Mouse (Mus musculus): ENCODE results near the gene C1qtnf6.

C1qtnf6 gene

DNA sequence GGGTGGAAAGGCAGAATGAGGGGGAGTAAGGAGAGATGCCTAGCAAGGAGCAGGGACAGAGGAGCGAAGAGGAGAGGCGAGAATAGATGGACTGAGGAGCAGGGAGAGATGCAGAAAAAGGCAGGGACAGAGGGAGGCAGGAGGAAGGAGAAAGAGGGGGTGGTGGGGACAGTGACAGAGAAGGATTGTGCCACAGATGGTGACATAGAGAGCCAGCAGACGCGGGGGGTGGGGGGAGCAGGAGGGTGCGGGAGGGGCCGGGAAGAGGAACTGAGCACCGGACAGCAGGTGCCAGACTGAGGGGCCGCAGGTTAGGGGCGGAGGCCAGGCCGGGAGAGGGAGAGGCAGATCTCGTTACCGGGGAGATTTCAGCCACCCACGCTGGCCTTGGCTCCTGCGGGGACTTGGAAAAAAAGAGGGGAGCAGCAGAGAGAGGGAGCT, 13.4 kb upstream of the C1qtnf6 start, which contains the start of gene Sstr3:
Gene Sstr3, minus strand, starts transcription at position 125 of the 441 bp plus-strand sequence.
- DNase-seq (ENCODE audit: low spot score in 2 of 2), result no peak

- no peak for DNase-seq (ENCODE audit: low spot score in 2 of 2)
Observed at GRCm38 (mm10) chr15:78544041-78544440, 12.8 kb upstream of the C1qtnf6 start.

DNA sequence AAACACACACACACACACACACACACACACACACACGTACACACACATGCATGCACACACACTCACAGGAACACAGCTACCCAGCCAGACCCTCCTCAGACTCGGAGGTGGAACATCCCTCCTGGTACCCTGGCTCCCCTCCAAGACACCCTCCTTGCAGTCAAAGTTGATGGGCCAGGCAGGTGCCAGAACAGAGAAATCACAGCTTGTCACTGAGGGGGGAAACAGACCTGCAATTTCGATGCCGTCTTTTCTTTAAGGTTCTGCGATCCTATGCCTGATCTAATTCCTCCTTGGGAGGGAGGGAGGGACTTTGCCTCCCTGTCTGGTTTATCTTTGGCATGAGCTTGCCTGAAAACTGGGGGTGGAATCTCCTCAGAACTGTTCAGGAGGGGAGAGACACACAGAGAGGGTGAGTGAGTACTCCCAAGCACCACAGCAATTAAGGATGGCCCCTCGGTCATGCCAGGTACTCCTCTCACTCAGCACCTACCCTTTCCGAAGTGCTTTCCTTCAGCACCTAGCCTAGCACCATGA, 11.6 kb upstream of the C1qtnf6 start:
- DNase-seq (ENCODE audit: low spot score in 2 of 2), result no peak

DNA sequence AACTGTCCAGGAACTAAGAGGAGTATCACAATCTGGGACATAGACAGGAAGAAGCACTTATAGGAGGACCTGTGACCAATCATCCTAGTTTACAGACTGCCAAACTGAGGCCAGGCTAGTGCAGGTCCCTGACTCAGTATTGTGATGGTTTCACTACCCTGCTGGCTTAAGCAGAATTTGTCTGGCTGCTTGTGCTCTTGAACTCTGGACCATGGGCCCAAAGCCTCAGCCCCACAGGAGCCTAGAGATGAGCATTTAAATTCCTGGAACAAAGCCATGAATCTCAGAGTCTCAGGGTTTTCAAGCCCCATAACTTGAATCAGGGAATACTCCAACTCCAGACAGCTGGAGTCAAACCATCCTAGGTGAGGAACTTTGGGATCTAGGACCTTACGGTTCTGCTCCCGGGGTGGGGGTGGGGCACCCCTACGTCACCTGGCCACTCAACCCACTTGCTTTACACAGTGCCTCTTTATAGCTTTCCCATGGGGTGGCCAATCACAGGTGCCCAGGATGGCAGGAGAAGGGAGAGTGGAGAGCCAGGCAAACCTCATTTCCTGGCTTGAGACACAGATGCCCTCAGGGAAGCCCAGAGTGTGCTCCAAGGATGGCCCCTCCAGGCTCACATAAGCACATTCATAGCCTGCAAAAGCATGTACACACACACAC, 11.0 kb upstream of the C1qtnf6 start:
- no peak for DNase-seq (ENCODE audit: low spot score in 2 of 2)

GRCm38 (mm10) chr15:78541606-78542005, 10.4 kb upstream of the C1qtnf6 start:
- DNase-seq (ENCODE audit: low spot score in 2 of 2), result no peak

GRCm38 (mm10) chr15:78541036-78541435, 9.8 kb upstream of the C1qtnf6 start:
- DNase-seq (ENCODE audit: low spot score in 2 of 2), result no peak

GRCm38 (mm10) chr15:78535723-78536421, 4.7 kb upstream of the C1qtnf6 start:
- DNase-seq (ENCODE audit: low spot score in 2 of 2), result no peak

DNA sequence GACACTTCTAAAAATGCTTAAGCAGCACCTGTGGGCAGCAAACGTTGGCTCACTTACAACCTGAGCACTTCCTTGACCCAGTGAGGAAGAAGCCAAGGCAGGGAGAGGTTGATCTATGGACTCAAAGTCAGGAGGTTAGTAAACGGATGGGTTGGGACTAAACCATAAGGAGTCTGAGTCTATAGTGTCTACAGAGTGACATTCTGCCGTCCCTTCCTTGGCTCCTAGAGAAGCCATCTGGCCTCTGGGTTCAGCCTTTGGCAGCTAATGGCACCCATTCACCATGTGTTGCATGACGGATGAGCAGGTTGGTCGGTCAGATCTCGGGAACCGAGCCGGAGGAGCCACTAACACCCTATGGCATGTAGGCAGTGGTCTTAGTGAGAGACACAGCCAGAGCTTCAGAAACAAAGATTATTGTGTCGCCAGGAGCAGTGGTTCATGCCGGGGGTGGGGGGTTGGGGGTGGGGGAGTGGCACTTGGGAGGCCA, 2.2 kb upstream of the C1qtnf6 start:
- no peak for DNase-seq (ENCODE audit: low spot score in 2 of 2)

DNA sequence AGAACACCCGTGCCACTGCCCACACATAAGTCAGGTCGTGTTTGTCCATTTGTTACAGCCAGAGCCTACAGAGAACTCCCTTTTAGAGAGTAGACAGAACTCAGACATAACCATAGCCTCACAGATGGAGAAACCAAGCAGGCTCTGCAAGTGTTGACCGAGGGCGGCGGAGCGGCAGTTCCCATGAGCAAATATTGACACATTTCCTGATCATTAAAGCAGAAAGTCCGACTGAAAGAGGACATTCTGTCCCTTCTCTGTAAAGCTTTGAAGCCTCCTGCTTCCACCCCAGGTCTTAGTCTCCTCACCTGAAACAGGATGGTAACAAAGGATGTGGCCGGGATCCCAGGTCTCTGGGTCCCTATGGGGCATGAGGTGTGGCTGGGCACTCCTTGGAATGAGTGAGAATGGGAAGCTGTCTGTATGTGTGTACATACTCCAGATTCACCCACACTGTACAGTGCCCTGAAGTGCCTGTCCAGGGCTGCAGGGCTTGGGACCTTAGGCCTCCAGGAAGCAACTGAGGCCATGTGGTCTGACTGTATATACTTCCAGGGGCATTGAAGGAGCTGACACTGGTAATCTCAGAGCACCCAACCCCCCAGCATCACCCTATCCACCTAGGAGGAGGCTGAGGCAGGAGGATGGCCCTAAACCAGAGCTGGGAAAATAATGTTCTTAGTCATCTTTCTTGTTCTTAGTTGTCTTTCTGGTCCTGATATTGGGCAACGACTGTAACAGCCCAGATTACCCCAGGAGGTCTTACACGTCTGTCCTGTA, 1.5 kb upstream of the C1qtnf6 start:
- no peak for DNase-seq (ENCODE audit: low spot score in 2 of 2)

DNA sequence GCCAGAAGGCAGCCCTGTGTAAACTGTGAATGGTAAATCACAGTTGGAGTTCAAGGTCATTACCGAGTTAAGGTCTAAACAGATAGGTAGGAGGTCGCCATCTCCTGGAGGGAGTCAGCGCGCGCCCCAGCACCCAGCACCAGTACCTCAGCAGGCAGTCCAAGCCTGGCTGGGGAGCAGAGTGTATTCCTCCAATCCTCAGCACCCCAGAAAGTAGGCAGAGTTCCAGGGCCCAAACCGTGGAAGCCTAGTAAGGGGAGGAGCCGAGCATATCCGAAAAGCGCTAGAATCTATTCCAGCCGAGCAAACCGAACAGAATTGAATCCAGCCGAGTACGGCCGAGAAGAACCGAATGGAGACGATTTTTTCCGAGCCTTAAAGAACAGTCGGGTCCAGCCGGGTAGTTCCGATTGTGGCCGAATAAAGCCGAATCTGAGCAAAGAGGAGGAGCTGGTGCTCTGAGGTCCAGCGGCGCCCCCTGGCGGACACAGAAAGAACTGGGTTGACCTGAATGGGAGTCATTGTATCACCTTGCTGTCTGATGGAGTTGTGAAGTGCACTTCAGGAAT, 769 bp upstream of the C1qtnf6 start:
- peak; percentile 93 to 95 for DNase-seq (ENCODE audit: low spot score in 2 of 2)

DNA sequence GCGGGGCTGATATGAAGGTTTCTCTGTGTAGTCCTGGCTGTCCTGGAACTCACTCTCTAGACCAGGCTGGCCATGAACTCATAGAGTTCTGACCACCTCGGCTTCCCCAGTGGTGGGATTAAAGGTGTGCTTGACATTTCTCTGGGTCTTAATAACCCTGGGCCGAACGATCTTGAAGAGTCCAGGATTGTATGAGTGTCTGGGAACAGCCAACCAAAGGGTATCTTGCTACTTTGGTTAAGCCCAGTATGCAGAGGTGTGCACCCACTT, 170 bp upstream of the C1qtnf6 start:
- DNase-seq (ENCODE audit: low spot score in 2 of 2), result no peak

GRCm38 (mm10) chr15:78530141-78530540, 1.1 kb downstream of the C1qtnf6 start:
- DNase-seq (ENCODE audit: low spot score in 2 of 2), result no peak

GRCm38 (mm10) chr15:78529428-78529990, 1.7 kb downstream of the C1qtnf6 start:
- DNase-seq (ENCODE audit: low spot score in 2 of 2), result no peak

DNA sequence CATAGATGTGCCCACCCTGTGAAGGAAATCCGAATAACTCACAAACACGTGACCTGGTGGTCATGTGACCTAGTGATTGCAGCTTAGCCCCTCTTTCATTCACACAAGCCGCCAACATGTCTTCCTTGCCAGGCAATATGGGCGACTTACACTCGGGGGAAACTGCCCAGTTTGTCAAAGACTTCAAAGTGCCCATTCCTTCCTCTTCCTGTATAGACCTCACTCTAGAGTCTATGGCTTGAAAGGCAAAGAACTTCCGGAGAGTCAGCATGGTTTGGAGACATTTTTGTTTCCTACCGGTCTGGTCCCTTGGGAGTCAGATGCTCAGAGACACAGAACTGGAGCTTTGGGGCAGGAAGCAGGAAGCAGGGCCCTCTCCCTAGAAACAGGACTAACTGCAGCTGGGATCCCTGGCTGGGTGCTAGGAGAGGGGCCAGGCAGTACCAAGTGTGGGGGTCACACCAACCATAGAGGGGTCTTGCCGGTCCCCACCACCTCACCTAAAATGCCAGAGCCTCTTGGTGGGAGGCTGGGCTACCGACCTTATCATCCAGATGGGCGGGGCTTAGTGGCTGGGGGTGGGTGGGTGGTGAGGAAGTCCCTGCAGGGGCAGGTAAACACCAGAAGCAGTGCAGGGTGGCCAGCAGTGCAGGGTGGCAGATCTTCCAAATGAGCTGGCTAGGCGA, 2.3 kb downstream of the C1qtnf6 start:
- DNase-seq (ENCODE audit: low spot score in 2 of 2), result no peak

DNA sequence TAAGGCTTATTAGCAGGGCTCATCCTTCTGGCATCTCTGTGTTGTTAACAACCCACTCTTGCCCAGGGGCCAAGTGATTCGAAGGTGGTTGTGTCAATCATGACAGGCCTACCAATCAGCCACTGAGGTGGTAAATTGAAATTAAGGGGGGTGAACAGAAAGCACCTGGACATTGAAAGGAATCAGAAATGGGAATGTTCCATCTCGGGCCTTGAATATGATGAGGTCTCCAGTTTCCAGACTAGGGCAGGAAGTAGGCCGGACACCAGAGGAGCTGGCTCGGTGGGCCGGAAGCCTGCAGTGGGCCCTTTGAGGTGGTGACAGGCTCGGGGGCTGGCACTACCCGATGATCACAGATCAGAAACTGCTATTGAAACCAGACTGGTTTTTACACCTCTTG, 3.2 kb downstream of the C1qtnf6 start:
- peak; percentile 51 to 53 for DNase-seq (ENCODE audit: low spot score in 2 of 2)

DNA sequence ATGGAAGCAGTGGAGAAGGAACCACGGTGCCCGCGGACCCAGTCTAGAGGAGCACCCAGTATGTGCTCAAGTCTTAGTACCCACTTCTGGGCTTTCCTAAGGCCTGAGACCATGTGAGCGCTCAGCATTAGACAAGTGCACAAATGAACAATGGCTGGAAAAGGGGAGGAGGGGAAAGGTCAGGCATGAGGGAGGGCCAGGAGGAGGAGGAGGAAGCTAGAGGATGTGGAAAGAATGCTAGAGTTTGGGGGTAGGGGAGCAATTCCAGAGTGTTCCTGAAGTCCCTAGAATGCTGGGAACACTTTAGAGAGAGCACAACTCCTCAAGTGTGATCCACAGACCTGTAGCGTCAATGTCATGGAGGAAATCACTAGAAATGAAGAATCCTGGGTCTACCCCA, 7.1 kb downstream of the C1qtnf6 start:
- no peak for DNase-seq (ENCODE audit: low spot score in 2 of 2)

GRCm38 (mm10) chr15:78521892-78522291, 9.3 kb downstream of the C1qtnf6 start:
- DNase-seq (ENCODE audit: low spot score in 2 of 2), result no peak

DNA sequence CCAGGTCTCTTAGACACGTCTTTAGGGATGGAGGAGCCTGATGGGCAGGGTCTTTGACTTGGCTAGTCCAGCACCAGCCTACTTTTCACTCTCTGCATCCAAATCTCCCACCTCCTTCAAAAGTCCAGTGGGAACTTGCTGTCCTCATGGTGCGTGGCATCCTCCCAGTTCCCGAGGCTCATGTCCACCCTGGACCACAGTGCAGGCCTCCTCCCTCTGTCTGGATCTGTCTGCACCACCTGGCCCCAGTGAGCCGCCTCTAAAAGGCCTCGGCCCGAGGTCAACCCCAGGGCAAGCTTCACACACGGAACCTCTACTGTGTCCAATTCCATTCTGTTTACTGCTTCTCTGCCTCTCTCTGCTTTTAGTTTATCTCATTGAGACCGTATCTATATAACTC, 9.9 kb downstream of the C1qtnf6 start:
- no peak for DNase-seq (ENCODE audit: low spot score in 2 of 2)

GRCm38 (mm10) chr15:78520112-78520715, 11.0 kb downstream of the C1qtnf6 start:
- DNase-seq (ENCODE audit: low spot score in 2 of 2), result no peak

DNA sequence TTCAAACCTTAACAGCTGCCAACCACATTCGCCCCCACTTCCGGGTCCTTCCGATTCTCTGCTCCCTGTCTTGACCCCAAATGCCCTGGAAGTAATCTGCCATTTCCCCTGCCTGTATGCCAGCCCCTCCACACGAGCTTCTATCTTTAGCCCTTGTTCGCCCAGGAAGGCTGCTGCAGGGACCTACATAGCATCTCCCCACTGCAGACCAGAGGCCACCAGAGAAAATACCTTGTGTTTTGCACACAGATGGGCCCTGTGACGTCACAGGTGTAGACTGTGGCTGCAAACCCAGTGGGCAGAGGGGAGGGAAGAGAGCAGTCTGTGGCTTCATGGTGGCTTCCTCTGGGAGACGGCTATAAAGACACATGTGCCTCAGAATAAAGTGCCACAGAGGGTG, 13.0 kb downstream of the C1qtnf6 start:
- no peak for DNase-seq (ENCODE audit: low spot score in 2 of 2)

DNA sequence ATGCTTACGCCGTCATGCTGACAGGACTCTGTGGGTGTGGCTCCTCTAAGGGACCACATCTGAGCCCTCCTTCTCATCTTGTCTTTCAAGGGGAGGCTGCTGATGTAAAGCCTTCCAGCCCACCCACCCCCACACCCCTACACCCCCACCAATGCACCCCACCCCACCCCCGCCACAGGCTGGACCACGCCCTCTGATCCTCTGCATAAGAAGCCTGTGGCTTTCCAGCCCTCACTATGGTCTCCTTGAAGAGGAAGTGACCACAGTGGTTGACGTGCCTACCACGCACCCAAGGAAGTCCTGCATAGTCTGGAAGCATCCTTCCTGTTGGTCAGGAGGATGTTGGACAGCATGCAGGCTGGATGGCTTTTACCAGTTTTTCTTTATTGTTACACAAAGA, 15.5 kb downstream of the C1qtnf6 start:
- DNase-seq (ENCODE audit: low spot score in 2 of 2), result no peak
